Mouse (Mus musculus): Measurements from ENCODE around the gene Tmem136.

The Tmem136 gene

DNA sequence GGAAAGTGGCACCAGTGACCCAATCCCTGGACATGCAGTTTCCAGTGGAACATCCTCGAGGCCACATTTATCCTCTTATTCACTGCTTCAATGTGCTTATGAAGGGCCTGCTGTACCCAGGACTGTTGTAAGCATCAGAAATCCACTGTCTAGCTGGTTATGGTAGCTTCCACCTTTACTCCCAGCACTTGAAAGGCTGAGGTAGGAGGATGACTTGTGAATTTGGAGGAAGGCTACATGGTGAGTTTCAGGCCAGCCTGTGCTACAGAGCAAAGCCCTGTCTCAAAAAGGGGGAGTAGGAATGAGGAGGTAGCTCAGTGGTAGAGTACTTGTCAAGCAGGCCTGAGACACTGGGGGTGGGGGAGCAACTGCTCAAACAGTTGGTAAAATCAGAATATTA, 8.3 kb downstream of the Tmem136 start:
- no peak for DNase-seq (ENCODE audit: low spot score)

DNA sequence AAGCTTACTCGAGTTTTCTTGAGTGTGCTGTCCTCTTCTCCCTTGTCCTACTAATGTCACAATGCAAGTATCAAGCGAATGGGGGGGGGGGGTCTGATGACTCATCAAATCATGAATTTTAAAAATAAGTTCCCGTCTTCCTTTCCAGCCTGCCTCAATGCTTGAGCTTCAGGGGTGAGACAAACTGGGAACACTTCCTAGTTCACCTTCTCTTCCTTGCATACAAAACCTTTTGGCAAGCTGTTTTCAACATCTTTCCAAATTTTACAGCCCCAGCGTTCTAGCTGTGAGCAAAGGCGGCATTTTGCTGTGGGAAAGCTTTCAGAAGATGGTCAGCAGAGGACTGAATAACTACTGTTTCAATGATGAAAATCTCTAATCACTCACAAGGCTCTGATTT, 8.8 kb downstream of the Tmem136 start:
- no peak for DNase-seq (ENCODE audit: low spot score)

DNA sequence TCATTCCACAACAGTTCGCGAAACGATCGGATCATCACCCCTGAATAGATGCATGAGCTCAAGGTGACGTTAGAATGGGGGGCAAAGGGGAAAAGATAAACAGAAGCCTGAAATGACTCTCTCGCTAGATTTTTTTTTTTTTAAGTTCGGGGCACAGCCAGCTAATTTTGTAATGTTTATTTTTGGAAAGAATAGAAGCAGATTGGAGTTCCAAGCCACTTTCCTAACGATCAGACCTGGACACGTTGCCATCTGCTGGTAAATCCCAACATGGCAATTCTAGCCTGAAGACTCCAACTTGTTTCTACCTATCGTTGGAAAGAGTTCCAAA, 9.2 kb downstream of the Tmem136 start, which contains the start of gene Arhgef12:
Gene Arhgef12, minus strand, starts transcription at position 53 of the 331 bp plus-strand sequence.
- no peak for DNase-seq (ENCODE audit: low spot score)

- no peak for DNase-seq (ENCODE audit: low spot score)
Measured at GRCm38 (mm10) chr9:43106426-43107186, 9.8 kb downstream of the Tmem136 start.

- DNase-seq (ENCODE audit: low spot score), result peak; percentile 80
Measured at GRCm38 (mm10) chr9:43105664-43106361, 10.6 kb downstream of the Tmem136 start.

GRCm38 (mm10) chr9:43104873-43105663, 11.3 kb downstream of the Tmem136 start:
- DNase-seq (ENCODE audit: low spot score), result no peak

DNA sequence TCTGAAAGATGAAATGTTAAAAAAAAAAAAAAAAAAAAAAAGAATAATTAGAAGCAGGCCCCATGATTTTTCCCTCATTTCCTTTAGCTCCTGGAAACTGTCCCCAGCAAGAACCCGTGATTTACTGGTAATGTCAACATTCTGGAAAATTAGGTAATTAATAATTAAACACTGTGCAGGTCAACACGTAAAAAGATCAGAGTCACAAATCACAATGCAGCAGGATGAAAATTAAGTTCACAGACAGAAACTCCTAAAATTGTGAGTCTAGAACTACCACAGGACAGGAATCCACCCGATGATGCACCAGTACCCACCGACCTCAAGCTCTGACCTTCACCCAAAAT, 11.9 kb downstream of the Tmem136 start:
- DNase-seq (ENCODE audit: low spot score), result no peak

DNA sequence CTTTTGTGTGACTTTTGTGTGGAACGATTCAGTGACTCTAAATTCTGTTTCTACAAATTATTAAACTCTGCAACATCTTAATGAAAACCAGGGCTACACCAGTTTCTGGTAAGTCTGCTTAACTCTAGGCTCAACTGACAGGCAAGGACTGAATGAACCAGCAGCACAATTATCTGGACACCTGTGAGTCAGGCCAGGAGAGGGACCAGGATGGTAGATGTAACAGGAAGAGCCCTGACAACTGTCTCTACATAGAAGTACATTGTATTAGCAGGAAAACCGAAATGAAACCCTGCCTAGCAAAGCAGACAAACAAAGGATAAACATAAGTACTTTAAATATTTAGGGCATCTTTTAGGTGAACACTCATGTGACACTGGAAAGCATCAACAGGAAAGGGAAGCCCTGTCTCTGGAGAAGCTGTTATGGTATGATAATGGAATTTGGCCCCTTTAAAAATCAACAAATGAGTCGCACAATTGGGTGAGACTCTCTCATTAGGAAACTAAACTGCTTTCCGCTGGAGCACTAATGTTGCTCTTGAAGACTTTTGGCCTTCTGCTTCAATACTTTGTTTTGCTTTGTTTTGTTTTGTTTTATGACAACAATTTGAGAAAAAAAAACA, 12.6 kb downstream of the Tmem136 start:
- no peak for DNase-seq (ENCODE audit: low spot score)

- DNase-seq (ENCODE audit: low spot score), result no peak
Measured at GRCm38 (mm10) chr9:43102931-43103330, 13.4 kb downstream of the Tmem136 start.

- DNase-seq (ENCODE audit: low spot score), result no peak
Measured at GRCm38 (mm10) chr9:43101936-43102595, 14.3 kb downstream of the Tmem136 start.

DNA sequence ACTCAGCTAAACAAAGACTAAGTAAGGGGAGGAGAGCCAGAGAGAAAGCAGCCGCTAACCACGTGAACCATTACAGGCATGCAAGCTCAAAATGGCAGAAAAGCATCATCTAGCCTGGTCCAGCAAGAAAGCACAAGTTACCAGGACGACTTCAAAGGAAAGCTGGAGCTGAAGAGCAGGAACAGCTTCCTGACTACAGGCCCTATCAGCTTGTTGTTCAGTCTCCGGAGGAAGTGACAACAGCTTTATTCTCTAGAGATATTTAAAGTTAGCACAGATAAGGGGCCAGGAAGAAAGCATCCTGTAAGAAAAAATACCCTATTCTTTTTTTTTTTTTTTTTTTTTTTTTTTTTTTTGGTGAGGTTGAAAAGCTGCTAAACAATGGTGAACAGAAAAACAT, 17.4 kb downstream of the Tmem136 start:
- DNase-seq (ENCODE audit: low spot score), result no peak

DNA sequence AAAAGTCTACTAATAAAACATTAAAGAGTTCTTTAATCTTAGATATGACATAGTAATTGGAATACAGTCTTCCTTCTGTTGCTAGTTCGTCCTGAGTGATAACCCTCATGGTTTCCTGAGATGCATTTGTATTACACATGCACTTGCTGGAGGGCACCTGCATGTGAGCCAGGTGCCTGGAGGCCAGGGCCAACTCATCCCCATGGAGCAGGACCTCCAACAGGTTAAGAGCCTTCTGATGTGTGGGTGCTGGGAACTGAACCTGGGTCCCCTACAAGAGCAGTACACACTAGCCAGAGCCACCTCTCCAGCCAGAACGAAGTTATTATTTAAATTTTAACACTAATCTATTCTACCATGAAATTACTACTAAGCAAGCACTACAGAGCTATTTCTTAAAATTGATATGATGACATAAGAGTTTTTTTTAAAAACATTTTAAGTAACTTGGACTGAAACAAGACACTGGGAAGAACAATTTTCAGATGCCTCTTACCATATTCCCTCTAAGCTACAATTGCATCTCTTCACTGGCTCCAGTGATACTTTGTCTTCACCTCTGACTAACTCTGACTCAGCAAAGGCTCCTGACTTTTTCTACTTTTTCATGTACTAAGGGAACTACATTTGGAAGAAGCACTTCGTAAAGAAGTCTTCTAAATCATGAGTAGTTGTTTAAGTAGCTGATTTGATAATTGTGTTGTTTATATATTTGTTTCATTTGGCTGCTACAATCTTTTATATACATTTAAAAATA, 18.4 kb downstream of the Tmem136 start:
- no peak for DNase-seq (ENCODE audit: low spot score)

GRCm38 (mm10) chr9:43096337-43096736, 20.0 kb downstream of the Tmem136 start:
- DNase-seq (ENCODE audit: low spot score), result no peak

GRCm38 (mm10) chr9:43094828-43095227, 21.5 kb downstream of the Tmem136 start:
- no peak for DNase-seq (ENCODE audit: low spot score)

GRCm38 (mm10) chr9:43093803-43094202, 22.6 kb downstream of the Tmem136 start:
- DNase-seq (ENCODE audit: low spot score), result no peak

DNA sequence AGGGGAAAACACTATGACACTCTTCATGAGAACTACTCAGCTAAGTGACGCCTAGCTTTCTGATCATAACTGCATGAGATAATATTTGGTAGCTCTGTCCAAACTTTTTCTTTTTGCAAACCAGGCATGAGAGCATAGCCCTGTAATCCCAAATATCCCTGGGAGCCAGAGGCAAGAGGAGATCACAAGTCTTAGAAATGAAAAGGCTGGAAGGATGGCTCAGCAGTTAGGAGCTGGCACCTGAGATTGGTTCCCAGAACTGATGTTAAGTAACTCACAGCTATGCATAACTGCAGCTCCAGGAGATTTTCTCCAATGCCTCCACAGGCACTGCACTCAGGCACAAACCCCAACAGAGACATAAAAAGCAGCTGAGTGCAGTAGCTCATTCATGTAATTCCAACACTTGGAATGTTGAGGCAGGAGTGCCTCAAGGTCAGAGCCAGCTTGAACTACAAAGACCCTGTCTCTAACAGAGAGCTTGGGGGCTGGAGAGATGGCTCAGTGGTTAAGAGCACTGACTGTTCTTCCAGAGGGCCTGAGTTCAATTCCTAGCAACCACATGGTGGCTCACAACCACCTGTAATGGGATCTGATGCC, 30.6 kb downstream of the Tmem136 start:
- no peak for DNase-seq (ENCODE audit: low spot score)

GRCm38 (mm10) chr9:43084496-43085362, 31.6 kb downstream of the Tmem136 start:
- DNase-seq (ENCODE audit: low spot score), result no peak

GRCm38 (mm10) chr9:43083441-43084055, 32.8 kb downstream of the Tmem136 start:
- no peak for DNase-seq (ENCODE audit: low spot score)

GRCm38 (mm10) chr9:43078711-43079110, 37.7 kb downstream of the Tmem136 start:
- no peak for DNase-seq (ENCODE audit: low spot score)
